Mouse (Mus musculus) ES-CJ7 (cell line): ENCODE results near the gene Pepd.

Experiments used
- DNase-seq: peaks from one replicate; pipeline ENCODE4 v3.0.0; 2011; ENCODE audit warnings: low read depth, low spot score

Pepd gene

GRCm38 (mm10) chr7:34930263-34930757 is 18.1 kb downstream of the Pepd start:
- no peak for DNase-seq

GRCm38 (mm10) chr7:34932631-34933030 is 20.5 kb downstream of the Pepd start:
- DNase-seq: no peak

GRCm38 (mm10) chr7:34933142-34933541 is 21.0 kb downstream of the Pepd start:
- no peak for DNase-seq

GRCm38 (mm10) chr7:34936347-34936746 is 24.2 kb downstream of the Pepd start:
- no peak for DNase-seq

GRCm38 (mm10) chr7:34938636-34939261 is 26.6 kb downstream of the Pepd start:
- no peak for DNase-seq

GRCm38 (mm10) chr7:34939262-34939951 is 27.2 kb downstream of the Pepd start:
- DNase-seq: no peak

GRCm38 (mm10) chr7:34939952-34940312 is 27.8 kb downstream of the Pepd start:
- DNase-seq: no peak

GRCm38 (mm10) chr7:34943581-34944123 is 31.5 kb downstream of the Pepd start:
- DNase-seq: peak; percentile 19

GRCm38 (mm10) chr7:34946269-34946925 is 34.2 kb downstream of the Pepd start:
- DNase-seq: no peak

GRCm38 (mm10) chr7:34954548-34954947 is 42.4 kb downstream of the Pepd start:
- DNase-seq: no peak

GRCm38 (mm10) chr7:34955295-34955694 is 43.1 kb downstream of the Pepd start:
- no peak for DNase-seq

- DNase-seq: no peak
Observed at GRCm38 (mm10) chr7:34957138-34957537, 45.0 kb downstream of the Pepd start.

GRCm38 (mm10) chr7:34963889-34964645 is 51.9 kb downstream of the Pepd start:
- no peak for DNase-seq

- no peak for DNase-seq
Observed at GRCm38 (mm10) chr7:34967362-34967761, 55.2 kb downstream of the Pepd start.

- DNase-seq: peak; percentile 20
Observed at GRCm38 (mm10) chr7:34968749-34969433, 56.7 kb downstream of the Pepd start.

- DNase-seq: no peak
Observed at GRCm38 (mm10) chr7:34971826-34972225, 59.6 kb downstream of the Pepd start.

- DNase-seq: peak; percentile 48
Observed at GRCm38 (mm10) chr7:34972990-34973440, 60.8 kb downstream of the Pepd start.

GRCm38 (mm10) chr7:34973877-34974276 is 61.7 kb downstream of the Pepd start:
- DNase-seq: no peak

GRCm38 (mm10) chr7:34975913-34976312 is 63.7 kb downstream of the Pepd start:
- DNase-seq: no peak

GRCm38 (mm10) chr7:34977403-34977802 is 65.2 kb downstream of the Pepd start:
- DNase-seq: no peak

GRCm38 (mm10) chr7:34981803-34982202 is 69.6 kb downstream of the Pepd start:
- no peak for DNase-seq
